Mouse (Mus musculus): ENCODE results near the gene Cldn13. TPM values are rescaled to one million over a fixed set of nuclear protein-coding genes. Genes with fewer than 3 reads are reported as not detected.
A peak's percentile ranks its signal among the peaks of the same experiment; 100 is the strongest.

Gene Cldn13
- polyA plus RNA-seq, 3 experiments from 2014 or later, result not detected

- peak; percentile 69 for ATAC-seq
Measured at GRCm38 (mm10) chr5:134933281-134933680, 18.0 kb upstream of the Cldn13 start.

DNA sequence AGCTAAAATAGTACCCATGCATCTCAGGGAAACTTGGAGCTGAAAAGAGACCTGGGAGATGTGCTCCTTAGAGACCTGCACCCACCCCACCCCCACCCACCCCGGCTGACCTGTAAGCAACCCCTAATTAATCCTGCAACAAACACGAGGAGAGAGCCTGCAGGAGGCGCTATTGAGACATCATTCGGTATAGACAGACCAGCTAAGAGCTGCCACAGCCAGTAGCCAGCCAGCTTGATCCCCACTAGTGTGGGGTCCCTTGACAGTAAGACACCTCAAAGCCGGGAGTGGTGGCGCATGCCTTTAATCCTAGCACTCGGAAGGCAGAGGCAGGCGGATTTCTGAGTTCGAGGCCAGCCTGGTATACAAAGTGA lies 17.6 kb upstream of the Cldn13 start:
- peak; percentile 33 for ATAC-seq

- peak; percentile 93 for ATAC-seq
Measured at GRCm38 (mm10) chr5:134932179-134932902, 17.0 kb upstream of the Cldn13 start, which contains the start of gene Mettl27. Gene Mettl27, plus strand, starts transcription at chr5:134932368.

DNA sequence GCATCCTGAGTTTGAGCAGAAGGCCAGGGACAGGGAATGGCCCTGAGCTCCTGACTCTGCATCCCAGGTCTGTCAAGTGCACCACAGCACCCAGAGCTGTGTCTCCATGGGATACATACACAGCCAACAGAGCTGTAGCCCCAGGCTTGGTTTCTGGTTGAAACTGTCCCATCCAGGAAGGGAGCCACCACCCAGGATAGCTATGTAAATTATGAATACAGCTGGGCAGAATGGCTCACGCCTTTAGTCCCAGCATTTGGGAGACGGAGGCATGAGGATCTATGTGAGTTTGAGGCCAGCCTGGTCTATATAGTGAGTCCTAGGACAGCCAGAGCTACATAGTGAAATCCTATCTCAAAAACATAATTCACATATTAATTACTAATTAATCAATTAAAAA lies 14.7 kb upstream of the Cldn13 start:
- ATAC-seq, result no peak

- ATAC-seq, result no peak
Measured at GRCm38 (mm10) chr5:134926726-134927125, 11.4 kb upstream of the Cldn13 start.

DNA sequence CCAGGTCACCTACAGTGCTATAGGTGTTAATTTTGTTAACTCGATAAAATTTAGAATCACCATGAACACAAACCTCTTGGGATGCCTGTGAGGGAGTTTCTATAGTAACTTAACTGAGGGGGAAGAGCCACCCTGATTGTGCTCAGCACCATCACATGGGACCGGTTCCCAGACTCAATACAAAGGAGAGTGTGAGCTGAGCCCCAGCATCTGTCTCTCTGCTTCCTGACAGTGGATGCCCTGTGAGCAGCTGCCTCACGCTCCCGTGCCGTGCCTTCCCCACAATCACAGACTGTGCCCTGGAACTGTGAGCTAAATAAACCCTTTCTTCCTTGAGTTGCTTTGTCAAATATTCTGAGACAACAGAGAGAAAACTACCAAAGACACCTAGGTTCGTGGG lies 7.8 kb upstream of the Cldn13 start:
- no peak for ATAC-seq

DNA sequence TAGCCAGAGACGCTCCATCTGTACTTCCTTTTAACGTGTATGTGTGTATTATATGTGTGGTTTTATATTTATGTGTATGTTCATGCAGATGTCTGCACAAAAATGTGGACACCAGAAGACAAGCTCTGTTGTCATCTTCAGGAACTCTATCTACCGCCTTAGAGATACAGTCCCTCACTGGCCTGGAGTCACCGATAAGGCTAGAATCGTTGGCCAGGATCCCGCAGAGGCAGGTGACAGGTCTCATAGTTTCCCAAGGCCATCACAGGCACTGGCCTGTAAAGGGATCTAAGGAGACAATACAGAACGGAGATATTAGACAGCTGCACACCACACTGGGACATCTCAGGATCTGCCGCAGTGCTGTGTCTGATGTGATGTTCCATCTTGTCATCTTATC lies 5.8 kb upstream of the Cldn13 start:
- ATAC-seq, result no peak

DNA sequence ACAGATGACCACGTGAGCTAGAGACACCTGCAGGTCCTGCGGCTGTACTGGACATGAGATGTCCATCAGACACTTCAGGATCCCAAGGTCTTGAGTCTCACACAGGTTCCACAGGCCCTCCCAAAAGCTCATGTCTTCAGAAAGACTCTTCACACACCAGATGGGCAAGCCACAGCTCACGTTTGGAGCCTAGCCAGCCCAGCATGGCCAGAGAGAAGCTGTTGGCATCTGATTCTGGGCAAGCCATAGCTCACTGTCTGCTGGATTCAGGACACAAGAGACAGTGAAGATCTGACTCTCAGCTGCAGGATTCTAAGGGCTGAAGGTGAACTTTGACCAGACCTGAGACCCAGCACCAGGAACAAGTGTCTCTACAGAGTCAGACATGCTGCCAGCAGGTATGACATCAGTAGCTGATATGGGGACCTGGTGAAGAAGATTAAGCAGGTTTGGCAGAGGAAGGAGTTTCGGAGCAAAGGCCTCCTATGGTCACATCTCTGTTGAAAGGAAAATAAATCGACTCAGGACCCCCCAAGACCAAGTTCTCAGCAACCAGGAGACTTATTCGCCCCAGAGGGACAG lies 4.9 kb upstream of the Cldn13 start:
- no peak for ATAC-seq

GRCm38 (mm10) chr5:134919097-134919496 lies 3.8 kb upstream of the Cldn13 start:
- no peak for ATAC-seq

- no peak for ATAC-seq
Measured at GRCm38 (mm10) chr5:134918071-134918832, 2.9 kb upstream of the Cldn13 start.

GRCm38 (mm10) chr5:134914510-134914909 lies 816 bp downstream of the Cldn13 start:
- ATAC-seq, result no peak

GRCm38 (mm10) chr5:134913753-134914152 lies 1.6 kb downstream of the Cldn13 start:
- no peak for ATAC-seq

DNA sequence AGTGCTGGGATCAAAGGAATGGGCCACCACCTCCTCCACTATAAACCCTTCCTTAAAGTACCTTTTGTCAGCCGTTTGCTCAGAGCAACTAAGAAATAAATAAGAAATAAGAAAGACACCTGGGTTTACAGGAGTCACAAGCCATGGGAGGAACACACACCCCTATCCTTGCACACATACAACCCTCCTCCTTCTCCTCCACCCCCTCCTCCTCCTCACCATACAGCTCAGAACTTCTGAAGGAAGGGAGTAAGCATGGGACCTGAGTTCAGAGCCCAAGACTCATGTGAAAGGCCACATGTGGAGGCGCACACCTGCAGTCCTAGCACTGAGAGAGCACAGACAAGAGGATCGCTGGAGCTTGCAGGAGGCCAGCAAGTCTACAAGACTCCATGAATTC lies 2.0 kb downstream of the Cldn13 start:
- no peak for ATAC-seq

- no peak for ATAC-seq
Measured at GRCm38 (mm10) chr5:134911901-134912300, 3.4 kb downstream of the Cldn13 start.

- ATAC-seq, result no peak
Measured at GRCm38 (mm10) chr5:134907135-134907534, 8.2 kb downstream of the Cldn13 start.

DNA sequence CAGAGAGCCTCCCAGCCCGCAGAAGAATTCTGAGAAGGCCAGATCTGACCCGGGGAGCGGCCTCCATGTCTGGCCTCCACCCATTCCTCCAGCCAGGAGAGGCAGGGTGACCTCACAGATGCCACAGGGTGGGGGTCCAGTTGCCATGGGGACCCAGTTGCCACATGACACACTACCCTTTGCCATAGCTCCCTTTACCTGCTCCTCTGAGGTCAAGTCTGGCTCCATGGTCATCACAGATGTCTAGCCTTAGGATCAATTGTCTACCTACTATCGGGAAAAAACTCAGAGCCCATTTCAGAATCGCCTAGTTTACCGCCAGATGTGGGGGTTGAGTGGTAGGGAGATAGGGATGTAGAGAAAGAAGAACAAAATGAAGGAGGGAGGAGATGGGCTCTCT lies 8.7 kb downstream of the Cldn13 start, which contains the start of gene Tmem270:
Gene Tmem270 (minus strand): TSS at position 101 of the 400 bp plus-strand sequence.
- no peak for ATAC-seq

GRCm38 (mm10) chr5:134901644-134902027 lies 13.7 kb downstream of the Cldn13 start:
- no peak for ATAC-seq

- no peak for ATAC-seq
Measured at GRCm38 (mm10) chr5:134901012-134901643, 14.2 kb downstream of the Cldn13 start.

- no peak for ATAC-seq
Measured at GRCm38 (mm10) chr5:134897596-134897995, 17.7 kb downstream of the Cldn13 start.

- ATAC-seq, result no peak
Measured at GRCm38 (mm10) chr5:134896965-134897364, 18.4 kb downstream of the Cldn13 start.

DNA sequence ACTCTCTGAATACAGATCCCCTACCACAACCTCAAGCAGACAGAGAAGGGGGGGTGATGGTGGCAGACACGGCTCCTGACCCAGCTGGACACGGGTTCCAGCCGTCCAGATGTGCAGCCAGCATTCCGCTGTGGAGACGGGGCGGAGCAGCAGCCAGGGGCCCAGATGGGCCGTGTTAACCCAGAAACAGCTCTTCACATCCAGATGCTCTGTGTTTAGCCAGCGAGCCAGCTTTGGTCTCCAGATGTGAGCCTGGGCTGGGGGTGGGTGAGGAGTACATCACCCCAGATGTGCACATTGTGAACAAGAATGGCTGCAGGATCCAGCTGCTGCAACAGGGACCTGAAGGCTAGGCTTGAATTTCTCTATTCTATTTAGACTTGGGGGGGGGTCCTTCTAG lies 20.0 kb downstream of the Cldn13 start:
- no peak for ATAC-seq

GRCm38 (mm10) chr5:134892717-134893116 lies 22.6 kb downstream of the Cldn13 start:
- no peak for ATAC-seq

- ATAC-seq, result no peak
Measured at GRCm38 (mm10) chr5:134891552-134891951, 23.8 kb downstream of the Cldn13 start.

All from inflammation-experienced regulatory T-cells, adult 6 months (primary cell).